Mouse (Mus musculus) liver, adult 2 months (tissue): ENCODE data around the gene Gm26938. TPM values are rescaled to one million over a fixed set of nuclear protein-coding genes. Genes with fewer than 3 reads are reported as not detected.

ENCODE experiments used
- DNase-seq: peaks from one replicate; pipeline ENCODE4 v3.0.0-alpha.2; 2011; ENCODE audit warnings: low read depth, low spot score; ENCODE audit errors: extremely low read depth
- H3K27ac ChIP-seq: fragments of 200-500 bp; replicated peaks from 2 replicates; pipeline ENCODE4 v1.5.1; 2012; ENCODE audit warnings: low read depth, mild to moderate bottlenecking, control low read depth, inconsistent platforms, low read length; ENCODE audit not compliant: insufficient read depth
- H3K27me3 ChIP-seq: fragments of 200-500 bp; 2 replicates; pipeline ENCODE4 v1.6.1; 2012; ENCODE audit warnings: mild to moderate bottlenecking, moderate library complexity, low read length, inconsistent platforms; ENCODE audit not compliant: control insufficient read depth, insufficient read depth
- H3K36me3 ChIP-seq: fragments of 200-500 bp; 2 replicates; pipeline ENCODE4 v1.6.1; 2012; ENCODE audit warnings: low read length, inconsistent platforms; ENCODE audit not compliant: control insufficient read depth, insufficient read depth
- H3K4me1 ChIP-seq: fragments of 200-500 bp; 2 replicates; pipeline ENCODE4 v1.6.1; 2011; ENCODE audit warnings: low read length; ENCODE audit not compliant: control insufficient read depth, insufficient read depth
- H3K4me3 ChIP-seq: fragments of 200-500 bp; 2 replicates; pipeline ENCODE4 v1.5.1; 2011; ENCODE audit warnings: low read depth, mild to moderate bottlenecking, control low read depth, low read length, moderate library complexity; ENCODE audit not compliant: insufficient read depth
- H3K79me2 ChIP-seq: fragments of 200-500 bp; 2 replicates; pipeline ENCODE4 v1.6.1; 2012; ENCODE audit warnings: inconsistent platforms, mild to moderate bottlenecking, low read length, moderate library complexity; ENCODE audit not compliant: control insufficient read depth, insufficient read depth
- H3K9ac ChIP-seq: fragments of 200-500 bp; 2 replicates; pipeline ENCODE4 v1.6.1; 2012; ENCODE audit warnings: low read depth, mild to moderate bottlenecking, control low read depth, inconsistent platforms, low read length
- CTCF ChIP-seq: fragments of 200-500 bp; IDR thresholded peaks from 2 replicates; pipeline ENCODE4 v1.5.1; 2011; ENCODE audit warnings: low read depth, low read length, control low read depth
- POLR2A ChIP-seq: fragments of 200-500 bp; IDR thresholded peaks from 2 replicates; pipeline ENCODE4 v1.6.1; 2011; ENCODE audit warnings: low read length, control low read depth; ENCODE audit not compliant: insufficient read depth; ENCODE audit errors: extremely low read depth
- WGBS: fragments of 180-500 bp; shearing (Covaris S2); methylation state at CpG from one replicate; pipeline ENCODE4 v1.1.7; 2018; 5-methylcytosine and 5-hydroxymethylcytosine counted together
- polyA plus RNA-seq: library from polyadenylated mRNA; depleted of rRNA; stranded (reverse); fragments of >200 nt; gene quantifications from 2 replicates; pipeline ENCODE4 v1.2.3, GENCODE M21; 2012; rRNA removed
- total RNA-seq: library from RNA; depleted of rRNA; stranded (reverse); fragments of >200 nt; gene quantifications from 2 replicates; pipeline ENCODE4 v1.2.3, GENCODE M21; 2014; rRNA removed

The Gm26938 gene
- total and polyA plus RNA-seq, 2 experiments: not detected

GRCm38 (mm10) chr5:139768216-139768615 is 58.0 kb downstream of the Gm26938 start:
- Histone ChIP-seq H3K4me1 (no peaks in the 10 kb centered on the region), H3K36me3 (no peaks in the 10 kb centered on the region; the same call in 1 of the 2 replicates), H3K4me3 (no peak overlapping the region), H3K27me3 (no peaks in the 10 kb centered on the region), H3K9ac (no peak overlapping the region), H3K79me2 (no peaks in the 10 kb centered on the region), H3K27ac (no peak overlapping the region)
- TF ChIP-seq CTCF: no peak
- no peak for TF ChIP-seq POLR2A
- no peak for DNase-seq
- WGBS: 94% methylated on average over 8 of the region's 8 CpGs

GRCm38 (mm10) chr5:139764296-139764695 is 61.9 kb downstream of the Gm26938 start:
- DNase-seq: no peak
- H3K27ac ChIP-seq: no peak overlapping the region
- TF ChIP-seq CTCF (peak; percentile 80), POLR2A (no peak)
- H3K27me3 ChIP-seq: no peaks in the 10 kb centered on the region
- WGBS: 84% methylated on average over 11 of the region's 11 CpGs
- H3K4me3 ChIP-seq: no peak overlapping the region
- no peaks in the 10 kb centered on the region for H3K36me3 ChIP-seq
- H3K79me2 ChIP-seq: no peaks in the 10 kb centered on the region
- no peak overlapping the region for H3K9ac ChIP-seq
- no peaks in the 10 kb centered on the region for H3K4me1 ChIP-seq

- Histone ChIP-seq H3K79me2 (no peaks in the 10 kb centered on the region), H3K27me3 (no peaks in the 10 kb centered on the region), H3K36me3 (no peaks in the 10 kb centered on the region), H3K4me3 (no peak overlapping the region), H3K4me1 (no peaks in the 10 kb centered on the region), H3K27ac (no peak overlapping the region), H3K9ac (no peak overlapping the region)
- WGBS: 92% methylated on average over 16 of the region's 16 CpGs
- TF ChIP-seq CTCF: no peak
- no peak for TF ChIP-seq POLR2A
- no peak for DNase-seq
These were observed 68.1 kb downstream of the Gm26938 start for GRCm38 (mm10) chr5:139758096-139758495.

Other genes with a start within 250 kb of the Gm26938 start
- gene Micall2, start 90.1 kb downstream of the Gm26938 start, total RNA-seq: 1.1 and 1.3 TPM in 2 replicates
- 0.86 and 1.2 TPM in 2 replicates for gene Micall2, start 90.1 kb downstream of the Gm26938 start, polyA plus RNA-seq
- gene Ints1, start 50.7 kb downstream of the Gm26938 start, total RNA-seq: 10.0 and 14.2 TPM in 2 replicates
- 23.1 and 25.2 TPM in 2 replicates for gene Ints1, start 50.7 kb downstream of the Gm26938 start, polyA plus RNA-seq
- gene Mafk, start 34.9 kb downstream of the Gm26938 start, total RNA-seq: 11.5 and 12.5 TPM in 2 replicates
- 6.3 and 7.0 TPM in 2 replicates for gene Mafk, start 34.9 kb downstream of the Gm26938 start, polyA plus RNA-seq
- gene Tmem184a, start 6.5 kb downstream of the Gm26938 start, total RNA-seq: 6.5 and 9.3 TPM in 2 replicates
- 39.2 and 45.1 TPM in 2 replicates for gene Tmem184a, start 6.5 kb downstream of the Gm26938 start, polyA plus RNA-seq
- gene Psmg3, start 478 bp upstream of the Gm26938 start, total RNA-seq: 11.1 and 12.7 TPM in 2 replicates
- gene Psmg3, start 478 bp upstream of the Gm26938 start, polyA plus RNA-seq: 28.5 and 28.8 TPM in 2 replicates
- gene Elfn1, start 81.5 kb upstream of the Gm26938 start, total RNA-seq: not detected in 2 replicates
- gene Elfn1, start 81.5 kb upstream of the Gm26938 start, polyA plus RNA-seq: 0.02 and 0.13 TPM in 2 replicates